Mouse (Mus musculus) forebrain, embryonic 14.5 days (tissue): Measurements from ENCODE around the gene Nkrf. TPM values are rescaled to one million over a fixed set of nuclear protein-coding genes. Genes with fewer than 3 reads are reported as not detected.

Source experiments
- polyA plus RNA-seq: library from polyadenylated mRNA; unstranded; fragments of >200 nt; fragmentation: Nextera tagmentation; extraction: Ambion mirVana; gene quantifications from 2 replicates; pipeline ENCODE4 v1.2.1, GENCODE M21; 2014

Nkrf gene
- polyA plus RNA-seq, 1 experiment from 2014 or later: 13.1 TPM

Other genes with a start within 250 kb of the Nkrf start
- gene Slc25a43, start 159.2 kb downstream of the Nkrf start, polyA plus RNA-seq: 0.40 and 0.51 TPM in 2 replicates
- 589 and 711 TPM in 2 replicates for gene Slc25a5, start 107.2 kb downstream of the Nkrf start, polyA plus RNA-seq
- gene Ube2a, start 29.0 kb downstream of the Nkrf start, polyA plus RNA-seq: 130 and 144 TPM in 2 replicates
- 23.9 and 24.5 TPM in 2 replicates for gene C330007P06Rik, start 28.8 kb downstream of the Nkrf start, polyA plus RNA-seq
- 49.3 and 60.5 TPM in 2 replicates for gene Sept6, start 88.9 kb upstream of the Nkrf start, polyA plus RNA-seq
- not detected in 2 replicates for gene Sowahd, start 145.9 kb upstream of the Nkrf start, polyA plus RNA-seq
- 316 and 433 TPM in 2 replicates for gene Rpl39, start 182.5 kb upstream of the Nkrf start, polyA plus RNA-seq
- gene Upf3b, start 207.4 kb upstream of the Nkrf start, polyA plus RNA-seq: 20.2 and 20.7 TPM in 2 replicates
- 13.6 and 17.1 TPM in 2 replicates for gene Nkap, start 223.9 kb upstream of the Nkrf start, polyA plus RNA-seq